Mouse (Mus musculus): ENCODE measurements at regions not wholly inside any gene's neighbourhood (a gene's known extent, or its start where the extent isn't known, plus 50 kb on each side); places are given as distances from the start of the nearest gene placed in this dataset.

GRCm38 (mm10) chr17:4094621-4095020 lies 398.6 kb upstream of the Nox3 start:
- Histone ChIP-seq H3K9me3 (ENCODE audit: control insufficient read depth) (no peaks in the 10 kb centered on the region), H3K4me1 (replicated peaks; ENCODE audit: control insufficient read depth, insufficient read depth, low read length) (no peaks in the 10 kb centered on the region), H3K4me2 (replicated peaks; ENCODE audit: low read depth) (no peak overlapping the region), H3K9ac (ENCODE audit: low read depth, low read length) (no peak overlapping the region), H3K27me3 (replicated peaks; ENCODE audit: control insufficient read depth, insufficient read depth, low read length) (no peaks in the 10 kb centered on the region), H3K27ac (ENCODE audit: low read depth, low read length) (no peak overlapping the region), H3K36me3 (ENCODE audit: control insufficient read depth, insufficient read depth) (no peaks in the 10 kb centered on the region), H3K4me3 (ENCODE audit: low read depth, low read length) (no peak overlapping the region)
- TF ChIP-seq CTCF (IDR thresholded peaks at IDR 0.05; ENCODE audit: low read depth), result no peak
- WGBS, result 82% methylated on average over 1 of the region's 1 CpGs
- no peak for ATAC-seq

GRCm38 (mm10) chr17:4103321-4103720 lies 407.3 kb upstream of the Nox3 start:
- no peak for TF ChIP-seq CTCF (IDR thresholded peaks at IDR 0.05; ENCODE audit: low read depth)

GRCm38 (mm10) chr17:4109263-4109662 lies 413.2 kb upstream of the Nox3 start:
- Histone ChIP-seq H3K9me3 (ENCODE audit: control insufficient read depth) (no peaks in the 10 kb centered on the region), H3K27me3 (replicated peaks; ENCODE audit: control insufficient read depth, insufficient read depth, low read length) (no peaks in the 10 kb centered on the region), H3K4me2 (replicated peaks; ENCODE audit: low read depth) (no peak overlapping the region), H3K9ac (ENCODE audit: low read depth, low read length) (no peak overlapping the region), H3K4me1 (replicated peaks; ENCODE audit: control insufficient read depth, insufficient read depth, low read length) (no peaks in the 10 kb centered on the region), H3K4me3 (ENCODE audit: low read depth, low read length) (no peak overlapping the region), H3K36me3 (ENCODE audit: control insufficient read depth, insufficient read depth) (no peaks in the 10 kb centered on the region), H3K27ac (ENCODE audit: low read depth, low read length) (no peak overlapping the region)
- 54% methylated on average over 3 of the region's 3 CpGs for WGBS
- peak; percentile 62 for TF ChIP-seq CTCF (IDR thresholded peaks at IDR 0.05; ENCODE audit: low read depth)
- no peak for ATAC-seq

More at GRCm38 (mm10) chr17:4103321-4103720, 407.3 kb upstream of the Nox3 start:
- no peak overlapping the region for H3K4me2 ChIP-seq (replicated peaks; ENCODE audit: low read depth)
- no peaks in the 10 kb centered on the region for H3K27me3 ChIP-seq (replicated peaks; ENCODE audit: control insufficient read depth, insufficient read depth, low read length)
- H3K27ac ChIP-seq (ENCODE audit: low read depth, low read length), result no peak overlapping the region
- H3K4me3 ChIP-seq (ENCODE audit: low read depth, low read length), result no peak overlapping the region
- no peak overlapping the region for H3K9ac ChIP-seq (ENCODE audit: low read depth, low read length)
- no peaks in the 10 kb centered on the region for H3K4me1 ChIP-seq (replicated peaks; ENCODE audit: control insufficient read depth, insufficient read depth, low read length)
- no peaks in the 10 kb centered on the region for H3K9me3 ChIP-seq (ENCODE audit: control insufficient read depth)
- 70% methylated on average over 3 of the region's 3 CpGs for WGBS
- H3K36me3 ChIP-seq (ENCODE audit: control insufficient read depth, insufficient read depth), result no peaks in the 10 kb centered on the region
- ATAC-seq, result no peak

GRCm38 (mm10) chr17:4113021-4113420 lies 417.0 kb upstream of the Nox3 start:
- no peak for TF ChIP-seq CTCF (IDR thresholded peaks at IDR 0.05; ENCODE audit: low read depth)
- 76% methylated on average over 4 of the region's 4 CpGs for WGBS

GRCm38 (mm10) chr17:4116476-4116875 lies 420.4 kb upstream of the Nox3 start:
- Histone ChIP-seq H3K27ac (ENCODE audit: low read depth, low read length) (no peak overlapping the region), H3K4me1 (replicated peaks; ENCODE audit: control insufficient read depth, insufficient read depth, low read length) (no peaks in the 10 kb centered on the region), H3K4me3 (ENCODE audit: low read depth, low read length) (no peak overlapping the region), H3K4me2 (replicated peaks; ENCODE audit: low read depth) (no peak overlapping the region), H3K9ac (ENCODE audit: low read depth, low read length) (no peak overlapping the region), H3K27me3 (replicated peaks; ENCODE audit: control insufficient read depth, insufficient read depth, low read length) (no peaks in the 10 kb centered on the region), H3K36me3 (ENCODE audit: control insufficient read depth, insufficient read depth) (no peaks in the 10 kb centered on the region), H3K9me3 (ENCODE audit: control insufficient read depth) (no peaks in the 10 kb centered on the region)
- no peak for TF ChIP-seq CTCF (IDR thresholded peaks at IDR 0.05; ENCODE audit: low read depth)
- ATAC-seq, result no peak
- WGBS, result 84% methylated on average over 3 of the region's 3 CpGs

More at GRCm38 (mm10) chr17:4113021-4113420, 417.0 kb upstream of the Nox3 start:
- Histone ChIP-seq H3K27ac (ENCODE audit: low read depth, low read length) (no peak overlapping the region), H3K9ac (ENCODE audit: low read depth, low read length) (no peak overlapping the region), H3K27me3 (replicated peaks; ENCODE audit: control insufficient read depth, insufficient read depth, low read length) (no peaks in the 10 kb centered on the region), H3K4me2 (replicated peaks; ENCODE audit: low read depth) (no peak overlapping the region), H3K9me3 (ENCODE audit: control insufficient read depth) (no peaks in the 10 kb centered on the region), H3K4me3 (ENCODE audit: low read depth, low read length) (no peak overlapping the region), H3K4me1 (replicated peaks; ENCODE audit: control insufficient read depth, insufficient read depth, low read length) (no peaks in the 10 kb centered on the region), H3K36me3 (ENCODE audit: control insufficient read depth, insufficient read depth) (no peaks in the 10 kb centered on the region)
- ATAC-seq, result no peak

GRCm38 (mm10) chr17:4133678-4134077 lies 437.6 kb upstream of the Nox3 start:
- Histone ChIP-seq H3K36me3 (ENCODE audit: control insufficient read depth, insufficient read depth) (no peaks in the 10 kb centered on the region), H3K27me3 (replicated peaks; ENCODE audit: control insufficient read depth, insufficient read depth, low read length) (no peaks in the 10 kb centered on the region), H3K4me1 (replicated peaks; ENCODE audit: control insufficient read depth, insufficient read depth, low read length) (no peaks in the 10 kb centered on the region), H3K9ac (ENCODE audit: low read depth, low read length) (no peak overlapping the region), H3K4me3 (ENCODE audit: low read depth, low read length) (no peak overlapping the region), H3K9me3 (ENCODE audit: control insufficient read depth) (no peaks in the 10 kb centered on the region), H3K4me2 (replicated peaks; ENCODE audit: low read depth) (no peak overlapping the region), H3K27ac (ENCODE audit: low read depth, low read length) (no peak overlapping the region)
- TF ChIP-seq CTCF (IDR thresholded peaks at IDR 0.05; ENCODE audit: low read depth), result no peak
- WGBS, result 71% methylated on average over 3 of the region's 3 CpGs
- no peak for ATAC-seq

GRCm38 (mm10) chr17:4163502-4163901 lies 467.4 kb upstream of the Nox3 start:
- ATAC-seq, result no peak

More at GRCm38 (mm10) chr17:4163502-4163901, 467.4 kb upstream of the Nox3 start:
- no peak overlapping the region for H3K9ac ChIP-seq (ENCODE audit: low read depth, low read length)
- no peaks in the 10 kb centered on the region for H3K27me3 ChIP-seq (replicated peaks; ENCODE audit: control insufficient read depth, insufficient read depth, low read length)
- TF ChIP-seq CTCF (IDR thresholded peaks at IDR 0.05; ENCODE audit: low read depth), result no peak
- 87% methylated on average over 2 of the region's 2 CpGs for WGBS
- H3K4me2 ChIP-seq (replicated peaks; ENCODE audit: low read depth), result no peak overlapping the region
- H3K27ac ChIP-seq (ENCODE audit: low read depth, low read length), result no peak overlapping the region
- H3K36me3 ChIP-seq (ENCODE audit: control insufficient read depth, insufficient read depth), result no peaks in the 10 kb centered on the region
- no peaks in the 10 kb centered on the region for H3K4me1 ChIP-seq (replicated peaks; ENCODE audit: control insufficient read depth, insufficient read depth, low read length)
- no peaks in the 10 kb centered on the region for H3K9me3 ChIP-seq (ENCODE audit: control insufficient read depth)
- no peak overlapping the region for H3K4me3 ChIP-seq (ENCODE audit: low read depth, low read length)
